ENCODE assay signal across 9 mouse cellular contexts in genomic region chr6:31453735-31454134, GRCm38 (mm10). TPM values are rescaled to one million over a fixed set of nuclear protein-coding genes. Genes with fewer than 3 reads are reported as not detected.
DNase-seq lines count a peak whose midpoint lies in the region; ATAC-seq and TF ChIP-seq lines count a peak whose summit lies in the region.
"Had no signal": no experiment of that assay in that cellular context is flagged by ENCODE, and none has a peak within 500 bp of the region (broad histone marks: within the 10 kb centered on the region; RNA-seq: fewer than 3 reads in every experiment).

No protein-coding gene starts in this region.

- H3K27ac ChIP-seq in forebrain, embryonic 14.5 days (ENCODE audit: low read depth, low read length) = no peak overlapping the region
- H3K27ac ChIP-seq in forebrain, embryonic 13.5 days = no peak overlapping the region
- H3K27ac ChIP-seq in liver, adult 2 months (replicated peaks; ENCODE audit: insufficient read depth, low read depth, low read length) = no peak overlapping the region
- H3K27ac ChIP-seq in liver, embryonic 12.5 days = no peak overlapping the region
- H3K27ac ChIP-seq: heart, embryonic 13.5 days had no signal

- H3K36me3 ChIP-seq in forebrain, embryonic 14.5 days (ENCODE audit: control insufficient read depth, insufficient read depth, low read length) = peaks cover 23% of the 10 kb centered on the region
- H3K36me3 ChIP-seq in forebrain, embryonic 13.5 days (ENCODE audit: poor library complexity, severe bottlenecking) = peaks cover 19% of the 10 kb centered on the region; the same call in 1 of the 2 replicates
- H3K36me3 ChIP-seq in liver, adult 2 months (ENCODE audit: control insufficient read depth, insufficient read depth, low read length) = peaks cover 39% of the 10 kb centered on the region
- H3K36me3 ChIP-seq in liver, embryonic 12.5 days = peaks cover 55% of the 10 kb centered on the region

- 0 out of 2 replicates have a peak, but pooled peaks have one; percentile 4 for TF ChIP-seq CTCF in liver, adult 2 months (IDR thresholded peaks at IDR 0.05; ENCODE audit: low read depth, low read length)

- no peak for TF ChIP-seq POLR2A in liver, adult 2 months (IDR thresholded peaks at IDR 0.05; ENCODE audit: extremely low read depth, insufficient read depth, low read length)

- no peaks in the 10 kb centered on the region for H3K27me3 ChIP-seq in forebrain, embryonic 14.5 days (replicated peaks; ENCODE audit: control insufficient read depth, insufficient read depth, low read length)
- H3K27me3 ChIP-seq in forebrain, embryonic 13.5 days = no peaks in the 10 kb centered on the region
- H3K27me3 ChIP-seq in liver, adult 2 months (ENCODE audit: control insufficient read depth, insufficient read depth, low read length) = no peaks in the 10 kb centered on the region
- no peaks in the 10 kb centered on the region for H3K27me3 ChIP-seq in liver, embryonic 12.5 days (replicated peaks)
- H3K27me3 ChIP-seq: heart, embryonic 13.5 days had no signal

- no peak overlapping the region for H3K9ac ChIP-seq in forebrain, embryonic 14.5 days (ENCODE audit: low read length)
- H3K9ac ChIP-seq in forebrain, embryonic 13.5 days = no peak overlapping the region
- no peak overlapping the region for H3K9ac ChIP-seq in liver, adult 2 months (ENCODE audit: low read depth, low read length)
- no peak overlapping the region for H3K9ac ChIP-seq in liver, embryonic 12.5 days
- H3K9ac ChIP-seq: heart, embryonic 13.5 days had no signal

- peaks cover 3% of the 10 kb centered on the region; the same call in 1 of the 2 replicates for H3K79me2 ChIP-seq in liver, adult 2 months (ENCODE audit: control insufficient read depth, insufficient read depth, low read length)

- H3K4me1 ChIP-seq in forebrain, embryonic 14.5 days (ENCODE audit: control insufficient read depth, insufficient read depth, low read length) = no peaks in the 10 kb centered on the region
- H3K4me1 ChIP-seq in forebrain, embryonic 13.5 days = no peaks in the 10 kb centered on the region
- peaks cover 2% of the 10 kb centered on the region for H3K4me1 ChIP-seq in liver, adult 2 months (ENCODE audit: control insufficient read depth, insufficient read depth, low read length)
- no peaks in the 10 kb centered on the region for H3K4me1 ChIP-seq in liver, embryonic 12.5 days

- H3K4me2 ChIP-seq in forebrain, embryonic 14.5 days (ENCODE audit: low read length) = no peak overlapping the region
- H3K4me2 ChIP-seq in forebrain, embryonic 13.5 days = no peak overlapping the region
- no peak overlapping the region for H3K4me2 ChIP-seq in liver, embryonic 12.5 days
- H3K4me2 ChIP-seq: heart, embryonic 13.5 days had no signal

- peak; percentile 42; the same call in 1 of the 2 replicates for ATAC-seq in forebrain, embryonic 14.5 days
- ATAC-seq in forebrain, embryonic 13.5 days = no peak
- no peak for ATAC-seq in liver, embryonic 12.5 days
- 0 out of 2 replicates have a peak, but pooled peaks have one; percentile 33 for ATAC-seq in neutrophil, adult 5-6 weeks (ENCODE audit: extremely low read depth, insufficient number of reproducible peaks, low FRiP score, poor library complexity, severe bottlenecking)

- H3K9me3 ChIP-seq in forebrain, embryonic 14.5 days (replicated peaks; ENCODE audit: control insufficient read depth, low read length) = no peaks in the 10 kb centered on the region
- H3K9me3 ChIP-seq in forebrain, embryonic 13.5 days (replicated peaks) = no peaks in the 10 kb centered on the region
- no peaks in the 10 kb centered on the region for H3K9me3 ChIP-seq in liver, embryonic 12.5 days (replicated peaks)
- H3K9me3 ChIP-seq: heart, embryonic 13.5 days had no signal

- peak; percentile 78 for DNase-seq in forebrain, embryonic 14.5 days (ENCODE audit: low spot score)
- peak; percentile 77 for DNase-seq in liver, adult 2 months (ENCODE audit: extremely low read depth, low read depth, low spot score)
- DNase-seq in MEL-GATA-1-ER (ENCODE audit: extremely low read depth, low read depth) = peak; percentile 39
- DNase-seq in heart, postnatal 4 days = peak; percentile 48
- DNase-seq in frontal cortex, postnatal 14 days (ENCODE audit: low spot score in 2 of 2) = no peak

- no peak overlapping the region for H3K4me3 ChIP-seq in forebrain, embryonic 14.5 days (ENCODE audit: low read depth, low read length)
- no peak overlapping the region for H3K4me3 ChIP-seq in forebrain, embryonic 13.5 days
- H3K4me3 ChIP-seq in liver, adult 2 months (ENCODE audit: insufficient read depth, low read depth, low read length) = no peak overlapping the region
- no peak overlapping the region for H3K4me3 ChIP-seq in liver, embryonic 12.5 days
- H3K4me3 ChIP-seq: heart, embryonic 13.5 days had no signal

RNA-seq across cellular contexts. Expression of gene Mkln1, which starts 55.2 kb away (rescaled TPM):
- polyA plus RNA-seq in forebrain, embryonic 14.5 days (2014; fragmentation: Nextera tagmentation; extraction: Ambion mirVana) = 156 and 167 TPM in 2 replicates
- polyA plus RNA-seq in forebrain, embryonic 13.5 days (2015; fragmentation: Nextera tagmentation; extraction: Ambion mirVana) = 156 and 182 TPM in 2 replicates
- 120 and 122 TPM in 2 replicates for total RNA-seq in liver, adult 2 months (2014; rRNA removed)
- polyA plus RNA-seq in liver, adult 2 months (2012; rRNA removed) = 57.7 and 67.0 TPM in 2 replicates
- 175 and 177 TPM in 2 replicates for polyA plus RNA-seq in liver, embryonic 12.5 days (2016; fragmentation: Nextera tagmentation; extraction: Ambion mirVana)
- total RNA-seq in heart, postnatal 4 days (2021) = 100 to 1,000 TPM; 201 to 216 TPM
- 133 and 164 TPM in 2 replicates for total RNA-seq in neutrophil, adult 5-6 weeks (2017)

Comparison
In these comparisons a context has a peak if more than half of its experiments do, and no peak if none do; other contexts are left out.
1. ATAC-seq: peak in forebrain, embryonic 14.5 days (single experiment) and neutrophil, adult 5-6 weeks (single experiment); none in forebrain, embryonic 13.5 days (single experiment) and liver, embryonic 12.5 days (single experiment).
2. DNase-seq: peak in forebrain, embryonic 14.5 days (single experiment), liver, adult 2 months (single experiment), MEL-GATA-1-ER (single experiment) and heart, postnatal 4 days (single experiment); none in frontal cortex, postnatal 14 days (0 of 2).